Mouse (Mus musculus): Measurements from ENCODE around the gene Gm12258.

GRCm38 (mm10) chr11:58799747-58800146, 47.2 kb upstream of the Gm12258 start:
- TF ChIP-seq POLR2A (IDR thresholded peaks at IDR 0.05; ENCODE audit: control insufficient read depth, low read depth, low read length) (no peak), CTCF (IDR thresholded peaks at IDR 0.05; ENCODE audit: control insufficient read depth, insufficient read depth, insufficient replicate concordance, low read depth, low read length) (no peak)
